Mouse (Mus musculus) G1E (cell line): ENCODE measurements around the gene Noxa1. TPM values are rescaled to one million over a fixed set of nuclear protein-coding genes. Genes with fewer than 3 reads are reported as not detected.

Experiments used
- ATAC-seq: 2 replicates; pipeline ENCODE4 v1.8.0; 2016; ENCODE audit warnings: mild to moderate bottlenecking; ENCODE audit not compliant: insufficient number of reproducible peaks, poor library complexity, low FRiP score, severe bottlenecking; ENCODE audit errors: extremely low read depth
- DNase-seq: peaks from one replicate; pipeline ENCODE4 v3.0.0; 2012; ENCODE audit warnings: low spot score
- H3K27me3 ChIP-seq: 2 replicates; pipeline ENCODE4 v1.6.1; 2012; ENCODE audit warnings: mild to moderate bottlenecking, low read length, inconsistent platforms; ENCODE audit not compliant: insufficient read depth
- H3K36me3 ChIP-seq: replicated peaks from 2 replicates; pipeline ENCODE3; 2012; ENCODE audit warnings: mild to moderate bottlenecking, inconsistent platforms
- H3K4me1 ChIP-seq: 2 replicates; pipeline ENCODE4 v1.6.1; 2012; ENCODE audit warnings: low read depth, low read length, inconsistent platforms, mixed read lengths; ENCODE audit not compliant: insufficient read depth
- H3K4me3 ChIP-seq: 2 replicates; pipeline ENCODE4 v1.5.1; 2012; ENCODE audit warnings: low read depth, mild to moderate bottlenecking, inconsistent platforms, low read length, moderate library complexity, mixed read lengths
- H3K9me3 ChIP-seq: replicated peaks from 2 replicates; pipeline ENCODE4 v1.6.1; 2012; ENCODE audit warnings: inconsistent platforms
- CTCF ChIP-seq: IDR thresholded peaks from 2 replicates; pipeline ENCODE4 v1.5.1; 2012; ENCODE audit warnings: low read depth, low read length, inconsistent platforms, mixed read lengths
- GATA1 ChIP-seq: IDR thresholded peaks from 2 replicates; pipeline ENCODE4 v1.6.1; 2012; ENCODE audit warnings: borderline replicate concordance, low read length, inconsistent platforms, mixed read lengths
- GATA2 ChIP-seq: IDR thresholded peaks from 2 replicates; pipeline ENCODE4 v1.6.1; 2012; ENCODE audit warnings: low read depth, low read length, inconsistent platforms, borderline replicate concordance
- POLR2AphosphoS5 ChIP-seq: IDR thresholded peaks from 2 replicates; pipeline ENCODE4 v1.6.1; 2012; ENCODE audit warnings: low read depth, low read length, inconsistent platforms; ENCODE audit not compliant: insufficient replicate concordance
- TAL1 ChIP-seq: conservative IDR thresholded peaks from 2 replicates; pipeline ENCODE4 v1.6.1; 2012; ENCODE audit warnings: low read depth, low read length, inconsistent platforms, mixed read lengths
- polyA plus RNA-seq: library from polyadenylated mRNA; stranded (reverse); fragments of >175 nt; gene quantifications from 2 replicates; pipeline ENCODE4 v1.2.3, GENCODE M21; 2012
- total RNA-seq, 2 experiments: library from RNA; stranded (forward) in 1 of 2; stranded (reverse) in 1 of 2; fragments of 200-1000 nt in 1 of 2; fragments of >200 nt in 1 of 2; fragmentation: Nextera tagmentation in 1 of 2; gene quantifications; 2 replicates each; pipeline ENCODE4 v1.2.3; 2014 to 2017

The Noxa1 gene
- total and polyA plus RNA-seq, 3 experiments, result 0.12 to 0.27 TPM; not detected in 1

GRCm38 (mm10) chr2:25127206-25127605 is 32.3 kb upstream of the Noxa1 start:
- no peak for ATAC-seq
- Histone ChIP-seq H3K36me3 (no peaks in the 10 kb centered on the region), H3K27me3 (peaks cover 37% of the 10 kb centered on the region), H3K4me1 (peaks cover 46% of the 10 kb centered on the region), H3K9me3 (no peaks in the 10 kb centered on the region), H3K4me3 (no peak overlapping the region)
- peak; percentile 95 for TF ChIP-seq CTCF
- no peak for TF ChIP-seq POLR2AphosphoS5
- TF ChIP-seq GATA1, result no peak
- DNase-seq, result peak; percentile 55

GRCm38 (mm10) chr2:25126011-25127010 is 31.4 kb upstream of the Noxa1 start:
- Histone ChIP-seq H3K4me1 (peaks cover 46% of the 10 kb centered on the region), H3K36me3 (no peaks in the 10 kb centered on the region), H3K4me3 (no peak overlapping the region), H3K27me3 (peaks cover 33% of the 10 kb centered on the region), H3K9me3 (no peaks in the 10 kb centered on the region)
- no peak for TF ChIP-seq TAL1
- TF ChIP-seq POLR2AphosphoS5, result no peak
- TF ChIP-seq GATA1, result no peak
- TF ChIP-seq GATA2, result no peak
- no peak for TF ChIP-seq CTCF
- DNase-seq, result no peak
- no peak for ATAC-seq

- ATAC-seq, result no peak
- Histone ChIP-seq H3K9me3 (no peaks in the 10 kb centered on the region), H3K36me3 (no peaks in the 10 kb centered on the region), H3K27me3 (peaks cover 22% of the 10 kb centered on the region), H3K4me3 (no peak overlapping the region), H3K4me1 (peaks cover 52% of the 10 kb centered on the region)
- DNase-seq, result no peak
- TF ChIP-seq CTCF, result no peak
- no peak for TF ChIP-seq GATA2
- no peak for TF ChIP-seq TAL1
- TF ChIP-seq POLR2AphosphoS5, result no peak
- no peak for TF ChIP-seq GATA1
These were observed 30.2 kb upstream of the Noxa1 start for GRCm38 (mm10) chr2:25125146-25125545.

GRCm38 (mm10) chr2:25124411-25124810 is 29.5 kb upstream of the Noxa1 start:
- Histone ChIP-seq H3K27me3 (peaks cover 18% of the 10 kb centered on the region; the same call in 1 of the 2 replicates), H3K4me3 (no peak overlapping the region), H3K4me1 (peaks cover 52% of the 10 kb centered on the region), H3K36me3 (no peaks in the 10 kb centered on the region), H3K9me3 (no peaks in the 10 kb centered on the region)
- ATAC-seq (no peak), DNase-seq (no peak)
- TF ChIP-seq CTCF (no peak), GATA1 (no peak), GATA2 (no peak), TAL1 (no peak), POLR2AphosphoS5 (no peak)

- no peaks in the 10 kb centered on the region for H3K36me3 ChIP-seq
- ATAC-seq, result peak; percentile 15; the same call in 1 of the 2 replicates
- peaks cover 48% of the 10 kb centered on the region for H3K4me1 ChIP-seq
- DNase-seq, result no peak
- H3K27me3 ChIP-seq, result peaks cover 12% of the 10 kb centered on the region; the same call in 1 of the 2 replicates
- no peak for TF ChIP-seq GATA1
- no peaks in the 10 kb centered on the region for H3K9me3 ChIP-seq
- H3K4me3 ChIP-seq, result no peak overlapping the region
These were observed 28.6 kb upstream of the Noxa1 start for GRCm38 (mm10) chr2:25123527-25123926.

GRCm38 (mm10) chr2:25122666-25123065 is 27.7 kb upstream of the Noxa1 start:
- ATAC-seq (no peak), DNase-seq (no peak)
- TF ChIP-seq GATA2 (no peak), TAL1 (no peak), CTCF (no peak), GATA1 (no peak), POLR2AphosphoS5 (no peak)
- H3K4me1 ChIP-seq, result peaks cover 40% of the 10 kb centered on the region
- H3K4me3 ChIP-seq, result no peak overlapping the region
- H3K9me3 ChIP-seq, result no peaks in the 10 kb centered on the region
- H3K27me3 ChIP-seq, result peaks cover 9% of the 10 kb centered on the region; the same call in 1 of the 2 replicates
- H3K36me3 ChIP-seq, result no peaks in the 10 kb centered on the region
